Mouse (Mus musculus) MEL (cell line): ENCODE measurements at regions not wholly inside any gene's neighbourhood (a gene's known extent, or its start where the extent isn't known, plus 50 kb on each side); places are given as distances from the start of the nearest gene placed in this dataset.

Experiments
- DNase-seq: peaks from one replicate; pipeline ENCODE4 v3.0.0; 2011; ENCODE audit warnings: low read depth, low spot score
- H3K27ac ChIP-seq: 2 replicates; pipeline ENCODE4 v1.5.1; 2012; ENCODE audit warnings: low read depth, mild to moderate bottlenecking, control low read depth, low read length, moderate library complexity; ENCODE audit not compliant: control insufficient read depth
- H3K27me3 ChIP-seq, 2 experiments: fragments of 150-350 bp in 1 of 2; sonication (generic) in 1 of 2; 2 replicates each; pipeline ENCODE4 v1.6.1; 2012; ENCODE audit warnings: low read length in 2 of 2, mild to moderate bottlenecking in 2 of 2, improper control_type of control experiment in 1 of 2, moderate library complexity in 1 of 2; ENCODE audit not compliant: insufficient read depth in 2 of 2, control insufficient read depth in 1 of 2
- H3K36me3 ChIP-seq, 2 experiments: 2 replicates each; pipeline ENCODE4 v1.6.1; 2012 to 2014; ENCODE audit warnings: low read length in 2 of 2, improper control_type of control experiment in 1 of 2, inconsistent platforms in 1 of 2, mild to moderate bottlenecking in 1 of 2; ENCODE audit not compliant: insufficient read depth in 2 of 2, control insufficient read depth in 1 of 2
- H3K4me1 ChIP-seq, 2 experiments: fragments of 150-350 bp in 1 of 2; sonication (generic) in 1 of 2; 2 replicates each; pipeline ENCODE4 v1.6.1; 2012; ENCODE audit warnings: low read length in 2 of 2, improper control_type of control experiment in 1 of 2, mild to moderate bottlenecking in 1 of 2; ENCODE audit not compliant: insufficient read depth in 2 of 2, control insufficient read depth in 1 of 2
- H3K4me3 ChIP-seq, 2 experiments: fragments of 150-350 bp in 1 of 2; sonication (generic) in 1 of 2; 2 replicates each; pipeline ENCODE4 v1.5.1; 2012; ENCODE audit warnings: low read depth in 2 of 2, low read length in 2 of 2, mild to moderate bottlenecking in 2 of 2, moderate library complexity in 2 of 2, control low read depth in 1 of 2, improper control_type of control experiment in 1 of 2; ENCODE audit not compliant: control insufficient read depth in 1 of 2, insufficient read depth in 1 of 2
- H3K79me2 ChIP-seq: 2 replicates; pipeline ENCODE4 v1.6.1; 2012; ENCODE audit warnings: mild to moderate bottlenecking, low read length, moderate library complexity; ENCODE audit not compliant: control insufficient read depth, poor library complexity, insufficient read depth
- H3K9ac ChIP-seq: 2 replicates; pipeline ENCODE4 v1.6.1; 2012; ENCODE audit warnings: low read depth, mild to moderate bottlenecking, control low read depth, low read length, moderate library complexity; ENCODE audit not compliant: control insufficient read depth, poor library complexity, severe bottlenecking
- H3K9me3 ChIP-seq: fragments of 150-350 bp; sonication (generic); replicated peaks from 2 replicates; pipeline ENCODE4 v1.6.1; 2012; ENCODE audit warnings: mild to moderate bottlenecking, low read length, improper control_type of control experiment, moderate library complexity; ENCODE audit not compliant: insufficient read depth
- E2F4 ChIP-seq: IDR thresholded peaks from 2 replicates; pipeline ENCODE4 v1.6.1; 2011; ENCODE audit warnings: low read depth, low read length, improper control_type of control experiment, borderline replicate concordance
- EP300 ChIP-seq, 2 experiments: IDR thresholded peaks; 2 replicates each; pipeline ENCODE4 v1.6.1; 2011; ENCODE audit warnings: improper control_type of control experiment in 2 of 2, low read length in 2 of 2, low read depth in 1 of 2, mild to moderate bottlenecking in 1 of 2
- JUND ChIP-seq: IDR thresholded peaks from 2 replicates; pipeline ENCODE4 v1.6.1; 2011; ENCODE audit warnings: low read depth, mild to moderate bottlenecking, improper control_type of control experiment, low read length
- MAFK ChIP-seq: IDR thresholded peaks from 2 replicates; pipeline ENCODE4 v1.6.1; 2011; ENCODE audit warnings: low read depth, mild to moderate bottlenecking, low read length, improper control_type of control experiment, borderline replicate concordance
- MAX ChIP-seq: IDR thresholded peaks from 2 replicates; pipeline ENCODE4 v1.6.1; 2011; ENCODE audit warnings: low read length, improper control_type of control experiment
- MAZ ChIP-seq: IDR thresholded peaks from 2 replicates; pipeline ENCODE4 v1.6.1; 2012; ENCODE audit warnings: low read depth, mild to moderate bottlenecking, inconsistent platforms, low read length, improper control_type of control experiment
- MYB ChIP-seq: IDR thresholded peaks from 2 replicates; pipeline ENCODE4 v1.6.1; 2011; ENCODE audit warnings: mild to moderate bottlenecking, low read depth, low read length, improper control_type of control experiment
- NRF1 ChIP-seq: IDR thresholded peaks from 2 replicates; pipeline ENCODE4 v1.6.1; 2014; ENCODE audit warnings: low read depth, mild to moderate bottlenecking, inconsistent platforms, low read length, improper control_type of control experiment, moderate library complexity; ENCODE audit not compliant: poor library complexity, insufficient read depth, severe bottlenecking
- POLR2AphosphoS2 ChIP-seq: IDR thresholded peaks from 2 replicates; pipeline ENCODE4 v1.6.1; 2011; ENCODE audit warnings: low read length, improper control_type of control experiment
- POLR2AphosphoS5 ChIP-seq: IDR thresholded peaks from 2 replicates; pipeline ENCODE4 v1.6.1; 2012; ENCODE audit warnings: low read depth, borderline replicate concordance, mild to moderate bottlenecking, inconsistent platforms, low read length, moderate library complexity, mixed read lengths
- RAD21 ChIP-seq: IDR thresholded peaks from 2 replicates; pipeline ENCODE4 v1.6.1; 2011; ENCODE audit warnings: mild to moderate bottlenecking, low read depth, low read length, improper control_type of control experiment
- RCOR1 ChIP-seq: IDR thresholded peaks from 2 replicates; pipeline ENCODE4 v1.6.1; 2012; ENCODE audit warnings: low read depth, mild to moderate bottlenecking, inconsistent platforms, low read length, improper control_type of control experiment
- SIN3A ChIP-seq: IDR thresholded peaks from 2 replicates; pipeline ENCODE4 v1.6.1; 2012; ENCODE audit warnings: low read length, improper control_type of control experiment, inconsistent platforms
- TAL1 ChIP-seq: IDR thresholded peaks from 2 replicates; pipeline ENCODE4 v1.6.1; 2012; ENCODE audit warnings: mild to moderate bottlenecking, inconsistent platforms, low read length, moderate library complexity, mixed read lengths
- TCF12 ChIP-seq: IDR thresholded peaks from 2 replicates; pipeline ENCODE4 v1.6.1; 2014; ENCODE audit warnings: low read depth, mild to moderate bottlenecking, inconsistent platforms, low read length, improper control_type of control experiment, moderate library complexity
- UBTF ChIP-seq: IDR thresholded peaks from 2 replicates; pipeline ENCODE4 v1.6.1; 2012; ENCODE audit warnings: low read depth, mild to moderate bottlenecking, inconsistent platforms, low read length, improper control_type of control experiment, moderate library complexity, borderline replicate concordance; ENCODE audit not compliant: insufficient read depth
- USF2 ChIP-seq, 2 experiments: IDR thresholded peaks; 2 replicates each; pipeline ENCODE4 v1.6.1; 2011 to 2012; ENCODE audit warnings: improper control_type of control experiment in 2 of 2, low read length in 2 of 2, borderline replicate concordance in 1 of 2, inconsistent platforms in 1 of 2, low read depth in 1 of 2, mild to moderate bottlenecking in 1 of 2; ENCODE audit not compliant: insufficient read depth in 1 of 2
- ZNF384 ChIP-seq: IDR thresholded peaks from 2 replicates; pipeline ENCODE4 v1.6.1; 2012; ENCODE audit warnings: low read depth, mild to moderate bottlenecking, inconsistent platforms, low read length, improper control_type of control experiment

DNA sequence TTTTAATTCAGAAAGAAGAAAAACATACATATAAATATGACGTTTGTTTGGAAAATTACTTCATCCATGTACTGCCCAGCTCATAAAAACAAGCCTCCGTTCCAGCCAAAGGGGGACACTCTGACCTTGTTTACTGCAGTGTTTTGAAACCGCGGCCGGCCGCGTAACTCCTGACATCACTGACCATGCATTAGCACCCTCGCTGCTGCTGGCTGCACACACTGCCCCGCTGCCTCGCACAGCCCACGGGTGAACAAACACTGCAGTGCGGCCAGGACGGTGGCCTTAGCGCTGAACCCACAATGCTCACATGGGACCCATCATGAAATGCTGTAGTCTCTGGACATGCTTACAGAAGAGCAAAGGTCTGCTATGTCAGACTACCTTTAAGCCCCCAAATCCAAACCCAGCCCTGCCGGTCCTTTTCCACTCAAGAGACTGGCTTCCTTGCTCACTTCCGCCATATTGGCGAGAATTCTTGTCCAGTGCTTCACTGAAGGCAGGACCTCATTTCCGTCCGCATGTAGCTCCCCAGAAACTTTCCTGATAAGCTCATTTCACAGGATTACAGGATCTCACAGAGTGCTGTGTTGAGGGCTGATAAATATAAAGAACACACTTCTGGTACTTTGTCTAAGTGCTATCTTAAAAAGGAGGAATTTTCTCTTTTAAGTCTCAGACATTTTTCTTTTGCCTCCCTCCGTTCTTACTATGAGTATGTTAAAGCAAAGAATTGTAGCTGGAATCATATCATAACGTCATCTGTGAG, 154.9 kb upstream of the Klf14 start:
- Histone ChIP-seq H3K4me3 (no peak overlapping the region), H3K9me3 (no peaks in the 10 kb centered on the region), H3K9ac (no peak overlapping the region), H3K79me2 (peaks cover 54% of the 10 kb centered on the region), H3K4me1 (peaks cover 21 to 22% of the 10 kb centered on the region in 2 experiments), H3K27me3 (no peaks in the 10 kb centered on the region), H3K36me3 (peaks cover 8 to 35% of the 10 kb centered on the region in 2 experiments), H3K27ac (no peak overlapping the region)
- TF ChIP-seq SIN3A (no peak), EP300 (IDR thresholded peaks at IDR 0.05; ENCODE audit: low read depth in 1 of 2, low read length in 2 of 2) (no peak), TCF12 (no peak), UBTF (no peak), MAX (no peak), MAZ (no peak), POLR2AphosphoS2 (no peak), E2F4 (no peak), ZNF384 (no peak), POLR2AphosphoS5 (no peak), USF2 (IDR thresholded peaks at IDR 0.05; ENCODE audit: borderline replicate concordance in 1 of 2, insufficient read depth in 1 of 2, low read depth in 1 of 2, low read length in 2 of 2) (no peak), TAL1 (no peak), MAFK (no peak), JUND (no peak), RCOR1 (no peak), NRF1 (no peak), MYB (no peak), RAD21 (no peak)
- no peak for DNase-seq
